Mouse (Mus musculus) left cerebral cortex, adult 6 months (tissue): ENCODE measurements around the gene Cct5. TPM values are rescaled to one million over a fixed set of nuclear protein-coding genes. Genes with fewer than 3 reads are reported as not detected.

ENCODE experiments used
- long read RNA-seq, 2 experiments: library from polyadenylated mRNA; unstranded; transcript quantifications; one replicate each; pipeline ENCODE4 v2.0.0; 2019 to 2020
- polyA plus RNA-seq: library from polyadenylated mRNA; unstranded; fragments of <200 nt; fragmentation: Nextera tagmentation; gene quantifications from 2 replicates; pipeline ENCODE4 v1.2.3, GENCODE M21; 2021

The Cct5 gene
- polyA plus RNA-seq: 245 and 321 TPM in 2 replicates
- long read RNA-seq, experiment 1, transcript Cct5-201 (11 exons, 1,853 nt): major isoform, 1,937 of 2,150 reads
- long read RNA-seq, experiment 1, partial matches to known transcripts: 41 of 2,150 reads
- long read RNA-seq, experiment 1, other reads (novel, unspliced or antisense): 170 of 2,150 reads
- long read RNA-seq, experiment 2, transcript Cct5-201 (11 exons, 1,853 nt): major isoform, 350 of 438 reads
- long read RNA-seq, experiment 2, partial matches to known transcripts: 50 of 438 reads
- long read RNA-seq, experiment 2, other reads (novel, unspliced or antisense): 36 of 438 reads

DNA sequence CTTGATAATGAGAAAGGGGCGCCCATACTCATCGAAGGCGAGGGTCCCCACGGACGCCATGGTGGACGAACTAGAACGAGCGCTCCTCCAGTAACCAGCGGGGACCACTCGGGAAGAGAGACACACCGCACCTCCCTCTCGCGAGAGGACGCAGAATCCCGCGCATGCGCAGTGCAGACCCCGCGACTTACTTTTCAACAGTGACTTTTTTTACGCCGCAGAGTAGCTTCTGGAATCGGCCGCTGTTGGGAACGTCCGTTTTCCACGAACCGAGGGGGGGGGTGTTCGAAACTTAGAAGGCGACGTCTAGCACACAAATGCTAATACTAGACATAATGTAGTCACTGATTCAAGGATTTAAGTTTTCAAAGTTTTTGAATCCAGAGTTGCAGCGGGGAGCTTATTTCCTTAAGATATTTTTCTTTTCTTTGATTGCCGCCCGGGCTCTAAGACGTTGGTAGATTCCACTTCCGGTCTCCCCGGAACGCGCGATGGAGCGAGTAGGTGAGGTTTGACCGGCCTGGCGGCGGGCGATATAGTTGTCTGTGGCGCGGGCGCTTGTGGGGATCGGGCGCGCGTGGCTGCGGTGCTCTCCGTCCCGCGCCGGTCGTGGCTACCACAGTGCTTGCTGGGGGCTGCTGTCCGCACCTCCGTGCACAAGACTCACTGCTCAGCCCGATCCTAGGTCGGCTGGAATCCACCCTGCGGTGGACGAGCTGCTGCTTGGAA is at the start of gene Cct5, which contains the start of gene Fam173b:
Gene Cct5 (minus strand): TSS at position 159 of the 729 bp plus-strand sequence.
Gene Fam173b (plus strand): TSS at position 207 of the 729 bp plus-strand sequence.

DNA sequence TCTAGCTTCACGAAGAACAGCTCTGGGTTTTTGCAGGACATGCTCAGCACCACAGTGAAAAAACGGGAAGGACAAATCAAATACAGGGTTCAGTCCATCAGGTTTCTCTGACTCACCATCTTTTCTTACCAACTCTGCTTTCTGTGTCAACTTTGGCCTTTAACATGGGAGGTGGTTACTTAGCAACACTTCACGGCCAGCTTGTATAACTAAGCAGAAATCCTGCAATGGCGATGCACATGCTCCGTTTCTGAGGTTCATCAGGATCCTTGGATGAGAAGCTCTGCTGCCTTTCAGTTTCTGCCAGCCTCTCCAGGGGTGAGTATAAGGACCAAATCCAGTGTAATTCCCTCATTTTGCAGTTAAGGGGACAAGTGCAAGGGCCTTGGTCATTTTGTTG is 36.4 kb downstream of the Cct5 start, which contains the start of gene Cmbl:
Gene Cmbl (plus strand): TSS at position 206 of the 400 bp plus-strand sequence.

Other genes starting within 250 kb of the Cct5 start
- gene Ankrd33b, start 234.1 kb downstream of the Cct5 start, polyA plus RNA-seq: 12.8 and 15.0 TPM in 2 replicates
- gene Ropn1l, start 148.1 kb downstream of the Cct5 start, polyA plus RNA-seq: 2.6 and 3.3 TPM in 2 replicates
- gene March6, start 70.8 kb downstream of the Cct5 start, polyA plus RNA-seq: 31.2 and 32.0 TPM in 2 replicates
- 26.5 and 30.1 TPM in 2 replicates for gene Cmbl, start 36.4 kb downstream of the Cct5 start, polyA plus RNA-seq
- 12.4 and 14.5 TPM in 2 replicates for gene Fam173b, start within 50 bp of the Cct5 start, polyA plus RNA-seq